Mouse (Mus musculus): ENCODE measurements at regions not wholly inside any gene's neighbourhood (a gene's known extent, or its start where the extent isn't known, plus 50 kb on each side); places are given as distances from the start of the nearest gene placed in this dataset.

DNA sequence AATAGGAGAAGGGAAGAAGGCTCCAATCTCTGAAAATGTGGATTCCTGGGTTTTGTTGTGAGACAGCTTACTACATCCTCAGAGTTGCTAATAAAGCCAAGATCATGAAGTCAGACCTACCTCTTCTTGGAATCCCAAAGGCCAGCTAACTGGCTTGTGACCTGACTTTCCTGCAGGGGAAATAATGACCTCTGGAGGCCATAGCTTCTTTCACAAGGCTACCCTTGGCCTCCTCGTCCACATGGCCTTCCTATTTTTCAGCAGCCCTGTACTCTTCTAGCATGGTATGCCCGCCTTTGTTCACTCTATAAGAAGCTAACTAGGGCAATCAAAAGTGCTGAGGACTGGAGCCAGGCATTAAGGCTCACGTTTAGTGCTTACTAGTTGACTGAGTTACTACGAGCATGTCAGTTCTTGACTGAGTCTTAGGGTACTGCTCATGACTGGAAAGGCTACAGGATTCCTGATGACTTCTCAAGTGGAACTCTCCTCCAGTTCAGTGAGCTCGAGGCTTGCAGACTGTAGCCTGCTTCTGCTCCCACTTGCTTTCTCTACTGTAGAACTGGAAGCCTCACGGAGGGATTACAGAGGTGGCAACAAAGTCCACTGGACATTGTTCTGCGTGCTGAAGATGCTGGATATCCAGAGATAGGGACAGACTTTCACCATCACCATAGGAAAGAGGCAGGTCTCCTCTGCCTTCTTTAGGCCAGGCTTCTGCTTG is 230.8 kb upstream of the Map3k1 start:
- Histone ChIP-seq H3K4me2 (no peak overlapping the region), H3K27me3 (no peaks in the 10 kb centered on the region), H3K9ac (no peak overlapping the region), H3K36me3 (no peaks in the 10 kb centered on the region), H3K27ac (no peak overlapping the region), H3K4me1 (no peaks in the 10 kb centered on the region), H3K4me3 (no peak overlapping the region), H3K9me3 (no peaks in the 10 kb centered on the region)
- 83% methylated on average over 7 of the region's 7 CpGs for WGBS
- ATAC-seq (ENCODE audit: insufficient number of reproducible peaks, low FRiP score, low TSS enrichment, low read depth) = no peak

DNA sequence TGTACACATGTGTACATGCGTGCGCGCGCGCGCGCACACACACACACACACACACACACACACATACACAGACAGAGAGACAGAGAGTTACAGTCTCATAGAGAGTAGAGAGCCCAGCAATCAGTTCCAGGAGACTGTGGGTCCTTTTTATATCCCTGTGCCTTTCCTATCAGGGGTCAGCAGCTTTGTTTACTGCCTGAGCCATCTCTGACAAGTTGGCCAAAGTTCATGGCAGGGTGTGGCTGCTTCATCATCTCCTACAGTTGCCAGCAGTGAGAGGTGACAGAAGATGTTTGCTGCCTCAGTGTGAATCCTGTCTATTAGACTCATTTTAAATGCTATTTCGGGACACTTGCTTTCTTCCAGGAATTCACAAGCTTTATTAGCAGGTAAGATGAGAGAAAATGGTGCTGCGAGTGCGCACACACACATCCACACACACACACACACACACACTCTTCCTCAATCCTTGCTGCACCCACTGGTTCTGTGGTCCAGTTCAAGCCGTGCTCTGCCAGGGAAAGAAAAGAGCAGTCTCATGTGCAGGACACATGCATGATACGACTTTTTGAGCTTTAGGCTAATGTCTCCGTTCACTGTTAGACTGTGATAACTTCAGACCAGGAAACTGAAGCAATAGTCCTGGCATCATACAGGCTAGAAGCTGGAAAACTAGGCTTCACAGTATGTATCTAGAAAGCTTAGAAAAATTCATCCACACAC is 234.9 kb upstream of the Map3k1 start:
- no peaks in the 10 kb centered on the region for H3K27me3 ChIP-seq
- no peak overlapping the region for H3K9ac ChIP-seq
- H3K4me2 ChIP-seq = no peak overlapping the region
- peaks cover 2% of the 10 kb centered on the region; the same call in 1 of the 2 replicates for H3K4me1 ChIP-seq
- 94% methylated on average over 13 of the region's 13 CpGs for WGBS
- no peak overlapping the region for H3K27ac ChIP-seq
- no peak for ATAC-seq (ENCODE audit: insufficient number of reproducible peaks, low FRiP score, low TSS enrichment, low read depth)
- no peak overlapping the region for H3K4me3 ChIP-seq
- H3K36me3 ChIP-seq = no peaks in the 10 kb centered on the region
- H3K9me3 ChIP-seq = no peaks in the 10 kb centered on the region

GRCm38 (mm10) chr13:112044372-112044771 is 235.6 kb upstream of the Map3k1 start:
- Histone ChIP-seq H3K4me3 (no peak overlapping the region), H3K36me3 (no peaks in the 10 kb centered on the region), H3K4me2 (no peak overlapping the region), H3K27ac (no peak overlapping the region), H3K9me3 (no peaks in the 10 kb centered on the region), H3K27me3 (no peaks in the 10 kb centered on the region), H3K9ac (no peak overlapping the region), H3K4me1 (peaks cover 2% of the 10 kb centered on the region; the same call in 1 of the 2 replicates)
- WGBS = 66% methylated on average over 5 of the region's 5 CpGs
- no peak for ATAC-seq (ENCODE audit: insufficient number of reproducible peaks, low FRiP score, low TSS enrichment, low read depth)

DNA sequence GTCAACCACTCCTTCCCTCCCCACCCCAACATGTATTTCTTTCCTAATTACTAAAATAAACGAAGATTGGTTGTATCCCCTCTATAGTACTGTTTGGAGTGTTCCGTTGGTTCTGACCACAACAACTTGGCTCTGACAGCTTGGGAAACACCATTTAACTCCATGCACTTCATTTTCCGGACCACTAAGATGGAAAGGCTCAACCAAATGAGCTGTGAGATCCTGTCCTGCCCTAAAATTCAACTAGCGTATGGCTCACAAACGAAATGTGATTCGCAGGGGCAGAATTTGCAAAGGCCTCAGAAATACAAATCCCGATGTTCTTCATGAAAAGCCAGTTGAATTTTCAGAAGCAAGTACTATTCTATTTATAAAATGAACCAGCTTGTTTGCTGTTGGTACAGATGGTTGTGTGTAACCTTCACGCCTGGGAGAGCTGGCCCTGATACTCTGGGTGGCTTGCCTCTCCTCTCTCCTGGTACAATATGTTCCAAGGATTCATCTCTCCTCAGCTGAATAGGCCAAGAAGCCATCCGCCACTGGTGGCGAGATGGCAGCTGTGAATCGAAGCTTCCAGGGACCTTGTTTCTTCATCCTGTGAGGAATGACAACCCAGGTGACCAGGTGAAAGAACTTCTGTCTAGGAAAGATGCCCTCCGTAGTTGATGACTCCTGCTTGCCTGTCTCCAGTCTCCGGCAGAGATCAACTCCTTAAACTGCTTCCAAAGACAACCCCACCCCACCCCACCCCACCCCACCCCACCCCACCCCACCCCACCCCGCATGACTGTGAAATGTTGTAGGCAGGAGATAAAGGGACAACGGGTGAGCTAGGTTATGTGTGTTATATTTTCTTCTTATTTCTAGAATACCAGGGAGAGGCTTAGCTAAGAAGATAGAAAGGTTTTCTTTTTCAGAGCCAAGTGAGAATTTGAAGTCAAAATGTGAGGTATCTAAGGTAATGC is 237.7 kb upstream of the Map3k1 start:
- Histone ChIP-seq H3K4me3 (no peak overlapping the region), H3K4me1 (peaks cover 2% of the 10 kb centered on the region; the same call in 1 of the 2 replicates), H3K27me3 (no peaks in the 10 kb centered on the region), H3K9ac (no peak overlapping the region), H3K36me3 (no peaks in the 10 kb centered on the region), H3K4me2 (no peak overlapping the region), H3K9me3 (no peaks in the 10 kb centered on the region), H3K27ac (no peak overlapping the region)
- WGBS = 78% methylated on average over 15 of the region's 15 CpGs
- ATAC-seq (ENCODE audit: insufficient number of reproducible peaks, low FRiP score, low TSS enrichment, low read depth) = no peak

- Histone ChIP-seq H3K4me1 (peaks cover 2% of the 10 kb centered on the region; the same call in 1 of the 2 replicates), H3K27ac (no peak overlapping the region), H3K27me3 (no peaks in the 10 kb centered on the region), H3K4me2 (no peak overlapping the region), H3K9ac (no peak overlapping the region), H3K4me3 (no peak overlapping the region), H3K9me3 (no peaks in the 10 kb centered on the region), H3K36me3 (no peaks in the 10 kb centered on the region)
- no peak for ATAC-seq (ENCODE audit: insufficient number of reproducible peaks, low FRiP score, low TSS enrichment, low read depth)
- 59% methylated on average over 3 of the region's 3 CpGs for WGBS
Measured at GRCm38 (mm10) chr13:112047408-112047807, 238.6 kb upstream of the Map3k1 start.

GRCm38 (mm10) chr13:112047874-112048273 is 239.1 kb upstream of the Map3k1 start:
- H3K4me3 ChIP-seq = no peak overlapping the region
- 65% methylated on average over 13 of the region's 13 CpGs for WGBS
- H3K9me3 ChIP-seq = no peaks in the 10 kb centered on the region
- no peak overlapping the region for H3K27ac ChIP-seq
- H3K36me3 ChIP-seq = no peaks in the 10 kb centered on the region
- ATAC-seq (ENCODE audit: insufficient number of reproducible peaks, low FRiP score, low TSS enrichment, low read depth) = no peak
- no peak overlapping the region for H3K4me2 ChIP-seq
- no peak overlapping the region for H3K9ac ChIP-seq
- peaks cover 2% of the 10 kb centered on the region; the same call in 1 of the 2 replicates for H3K4me1 ChIP-seq
- no peaks in the 10 kb centered on the region for H3K27me3 ChIP-seq

GRCm38 (mm10) chr13:112048327-112048726 is 239.5 kb upstream of the Map3k1 start:
- H3K36me3 ChIP-seq = no peaks in the 10 kb centered on the region
- no peaks in the 10 kb centered on the region for H3K9me3 ChIP-seq
- H3K27ac ChIP-seq = no peak overlapping the region
- WGBS = 81% methylated on average over 6 of the region's 6 CpGs
- no peaks in the 10 kb centered on the region for H3K27me3 ChIP-seq
- H3K4me1 ChIP-seq = peaks cover 2% of the 10 kb centered on the region; the same call in 1 of the 2 replicates
- no peak overlapping the region for H3K4me2 ChIP-seq
- H3K9ac ChIP-seq = no peak overlapping the region
- H3K4me3 ChIP-seq = no peak overlapping the region
- no peak for ATAC-seq (ENCODE audit: insufficient number of reproducible peaks, low FRiP score, low TSS enrichment, low read depth)

- no peaks in the 10 kb centered on the region for H3K9me3 ChIP-seq
- no peak for ATAC-seq (ENCODE audit: insufficient number of reproducible peaks, low FRiP score, low TSS enrichment, low read depth)
- 0 out of 2 replicates have a peak, but pooled peaks cover 2% of the 10 kb centered on the region for H3K4me1 ChIP-seq
- 82% methylated on average over 11 of the region's 11 CpGs for WGBS
- no peaks in the 10 kb centered on the region for H3K27me3 ChIP-seq
- H3K27ac ChIP-seq = no peak overlapping the region
- no peaks in the 10 kb centered on the region for H3K36me3 ChIP-seq
- no peak overlapping the region for H3K4me2 ChIP-seq
- H3K4me3 ChIP-seq = no peak overlapping the region
- H3K9ac ChIP-seq = no peak overlapping the region
Measured at GRCm38 (mm10) chr13:112050892-112051291, 237.4 kb upstream of the Ankrd55 start.

DNA sequence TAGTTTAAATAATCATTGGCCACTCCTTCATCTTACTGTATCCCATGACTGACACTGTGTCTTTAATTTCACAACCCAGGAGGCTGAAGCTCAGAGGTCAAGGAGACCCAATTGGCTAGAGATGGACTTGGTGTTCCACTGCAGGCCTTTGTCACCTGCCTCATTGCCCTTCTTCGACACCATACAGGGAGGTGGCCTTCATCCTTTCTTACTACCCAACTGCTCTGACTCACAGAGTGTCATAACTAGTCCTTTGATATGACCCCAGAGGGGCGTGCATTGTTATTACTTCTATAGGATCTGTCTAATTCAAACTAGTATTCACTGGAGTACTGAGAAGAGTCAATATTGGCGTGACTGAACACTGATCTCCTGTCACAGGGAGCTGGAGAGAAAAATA is 236.2 kb upstream of the Ankrd55 start:
- H3K4me3 ChIP-seq = no peak overlapping the region
- no peak overlapping the region for H3K4me2 ChIP-seq
- no peaks in the 10 kb centered on the region for H3K27me3 ChIP-seq
- no peaks in the 10 kb centered on the region for H3K9me3 ChIP-seq
- no peak for ATAC-seq (ENCODE audit: insufficient number of reproducible peaks, low FRiP score, low TSS enrichment, low read depth)
- H3K4me1 ChIP-seq = 0 out of 2 replicates have a peak, but pooled peaks cover 2% of the 10 kb centered on the region
- H3K9ac ChIP-seq = no peak overlapping the region
- H3K36me3 ChIP-seq = no peaks in the 10 kb centered on the region
- no peak overlapping the region for H3K27ac ChIP-seq
- WGBS = 84% methylated on average over 3 of the region's 3 CpGs

DNA sequence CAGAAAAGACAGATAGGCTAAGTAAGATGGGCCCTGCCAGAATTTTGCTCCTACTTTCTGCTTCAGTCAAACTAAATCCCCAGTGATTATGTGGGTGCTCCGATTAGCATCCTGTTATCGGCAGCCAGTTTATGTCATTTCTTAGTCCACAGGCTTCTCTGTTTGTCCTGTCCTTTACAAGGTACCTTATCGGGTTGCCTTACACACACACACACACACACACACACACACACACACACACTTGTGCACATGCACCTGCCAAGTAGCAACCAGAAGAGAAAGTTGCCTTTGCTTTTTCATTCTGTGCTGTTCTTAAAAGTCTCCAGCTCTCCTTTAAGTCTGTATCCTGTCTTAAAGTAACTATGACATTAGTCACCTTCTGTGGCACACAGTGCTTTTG is 235.8 kb upstream of the Ankrd55 start:
- Histone ChIP-seq H3K9ac (no peak overlapping the region), H3K4me1 (0 out of 2 replicates have a peak, but pooled peaks cover 2% of the 10 kb centered on the region), H3K27me3 (no peaks in the 10 kb centered on the region), H3K4me2 (no peak overlapping the region), H3K27ac (no peak overlapping the region), H3K9me3 (no peaks in the 10 kb centered on the region), H3K36me3 (no peaks in the 10 kb centered on the region), H3K4me3 (no peak overlapping the region)
- 72% methylated on average over 3 of the region's 3 CpGs for WGBS
- no peak for ATAC-seq (ENCODE audit: insufficient number of reproducible peaks, low FRiP score, low TSS enrichment, low read depth)

DNA sequence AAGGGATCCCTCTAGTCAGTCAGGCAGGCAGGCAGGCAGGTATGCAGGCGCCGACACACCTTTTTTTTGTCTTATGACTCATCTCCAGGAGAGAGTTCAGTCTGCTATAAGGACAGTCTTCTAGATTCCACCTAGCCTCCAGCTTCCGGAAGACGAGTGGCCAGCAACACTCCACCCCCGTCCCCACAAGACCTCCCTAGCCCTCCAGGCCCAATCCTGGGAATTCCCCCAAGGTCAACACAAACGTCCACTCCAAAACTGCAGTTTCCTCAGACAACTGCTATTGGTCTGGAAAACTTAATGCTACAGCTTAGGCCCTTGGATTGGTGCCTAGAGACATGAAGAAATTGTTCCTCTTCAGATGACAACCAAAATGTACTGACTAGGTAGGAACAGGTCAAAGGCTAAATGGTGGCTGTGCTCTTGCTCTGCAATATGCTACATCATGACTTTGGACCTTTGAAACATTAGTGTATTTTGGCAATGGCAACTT is 233.3 kb upstream of the Ankrd55 start:
- Histone ChIP-seq H3K4me1 (peaks cover 5% of the 10 kb centered on the region; the same call in 1 of the 2 replicates), H3K27ac (no peak overlapping the region), H3K4me3 (no peak overlapping the region), H3K4me2 (no peak overlapping the region), H3K27me3 (no peaks in the 10 kb centered on the region), H3K36me3 (no peaks in the 10 kb centered on the region), H3K9ac (no peak overlapping the region), H3K9me3 (no peaks in the 10 kb centered on the region)
- 66% methylated on average over 6 of the region's 6 CpGs for WGBS
- no peak for ATAC-seq (ENCODE audit: insufficient number of reproducible peaks, low FRiP score, low TSS enrichment, low read depth)
